Mouse (Mus musculus): ENCODE data around the gene Cdkal1. TPM values are rescaled to one million over a fixed set of nuclear protein-coding genes. Genes with fewer than 3 reads are reported as not detected.

The Cdkal1 gene
- total RNA-seq, 1 experiment from 2014 or later: 68.2 TPM

- no peak for ATAC-seq (ENCODE audit: extremely low read depth, insufficient number of reproducible peaks, low FRiP score, poor library complexity, severe bottlenecking)
Observed at GRCm38 (mm10) chr13:29775603-29776230, 79.8 kb downstream of the Cdkal1 start.

GRCm38 (mm10) chr13:29773563-29773962 is 81.9 kb downstream of the Cdkal1 start:
- ATAC-seq (ENCODE audit: extremely low read depth, insufficient number of reproducible peaks, low FRiP score, poor library complexity, severe bottlenecking): no peak

GRCm38 (mm10) chr13:29772970-29773369 is 82.5 kb downstream of the Cdkal1 start:
- ATAC-seq (ENCODE audit: extremely low read depth, insufficient number of reproducible peaks, low FRiP score, poor library complexity, severe bottlenecking): no peak

GRCm38 (mm10) chr13:29769647-29770436 is 85.6 kb downstream of the Cdkal1 start:
- peak; percentile 33; the same call in 1 of the 2 replicates for ATAC-seq (ENCODE audit: extremely low read depth, insufficient number of reproducible peaks, low FRiP score, poor library complexity, severe bottlenecking)

- ATAC-seq (ENCODE audit: extremely low read depth, insufficient number of reproducible peaks, low FRiP score, poor library complexity, severe bottlenecking): peak; percentile 36; the same call in 1 of the 2 replicates
Observed at GRCm38 (mm10) chr13:29768104-29768503, 87.4 kb downstream of the Cdkal1 start.

- ATAC-seq (ENCODE audit: extremely low read depth, insufficient number of reproducible peaks, low FRiP score, poor library complexity, severe bottlenecking): no peak
Observed at GRCm38 (mm10) chr13:29767587-29767986, 87.9 kb downstream of the Cdkal1 start.

GRCm38 (mm10) chr13:29766377-29766776 is 89.1 kb downstream of the Cdkal1 start:
- no peak for ATAC-seq (ENCODE audit: extremely low read depth, insufficient number of reproducible peaks, low FRiP score, poor library complexity, severe bottlenecking)

GRCm38 (mm10) chr13:29765296-29765695 is 90.2 kb downstream of the Cdkal1 start:
- no peak for ATAC-seq (ENCODE audit: extremely low read depth, insufficient number of reproducible peaks, low FRiP score, poor library complexity, severe bottlenecking)

- ATAC-seq (ENCODE audit: extremely low read depth, insufficient number of reproducible peaks, low FRiP score, poor library complexity, severe bottlenecking): no peak
Observed at GRCm38 (mm10) chr13:29759691-29760467, 95.6 kb downstream of the Cdkal1 start.

GRCm38 (mm10) chr13:29756052-29756451 is 99.4 kb downstream of the Cdkal1 start:
- ATAC-seq (ENCODE audit: extremely low read depth, insufficient number of reproducible peaks, low FRiP score, poor library complexity, severe bottlenecking): peak; percentile 44; the same call in 1 of the 2 replicates

- no peak for ATAC-seq (ENCODE audit: extremely low read depth, insufficient number of reproducible peaks, low FRiP score, poor library complexity, severe bottlenecking)
Observed at GRCm38 (mm10) chr13:29753254-29753653, 102.2 kb downstream of the Cdkal1 start.

- ATAC-seq (ENCODE audit: extremely low read depth, insufficient number of reproducible peaks, low FRiP score, poor library complexity, severe bottlenecking): no peak
Observed at GRCm38 (mm10) chr13:29752061-29752460, 103.4 kb downstream of the Cdkal1 start.

GRCm38 (mm10) chr13:29751201-29751600 is 104.3 kb downstream of the Cdkal1 start:
- ATAC-seq (ENCODE audit: extremely low read depth, insufficient number of reproducible peaks, low FRiP score, poor library complexity, severe bottlenecking): no peak

GRCm38 (mm10) chr13:29747347-29747647 is 108.2 kb downstream of the Cdkal1 start:
- ATAC-seq (ENCODE audit: extremely low read depth, insufficient number of reproducible peaks, low FRiP score, poor library complexity, severe bottlenecking): no peak

GRCm38 (mm10) chr13:29746501-29747346 is 108.8 kb downstream of the Cdkal1 start:
- ATAC-seq (ENCODE audit: extremely low read depth, insufficient number of reproducible peaks, low FRiP score, poor library complexity, severe bottlenecking): no peak

- no peak for ATAC-seq (ENCODE audit: extremely low read depth, insufficient number of reproducible peaks, low FRiP score, poor library complexity, severe bottlenecking)
Observed at GRCm38 (mm10) chr13:29745073-29745472, 110.4 kb downstream of the Cdkal1 start.

- ATAC-seq (ENCODE audit: extremely low read depth, insufficient number of reproducible peaks, low FRiP score, poor library complexity, severe bottlenecking): 0 out of 2 replicates have a peak, but pooled peaks have one; percentile 23
Observed at GRCm38 (mm10) chr13:29744188-29744587, 111.3 kb downstream of the Cdkal1 start.

GRCm38 (mm10) chr13:29743761-29744160 is 111.7 kb downstream of the Cdkal1 start:
- ATAC-seq (ENCODE audit: extremely low read depth, insufficient number of reproducible peaks, low FRiP score, poor library complexity, severe bottlenecking): no peak

Measured in neutrophil, adult 5-6 weeks (primary cell).